Mouse (Mus musculus) adrenal gland, postnatal 36 days (tissue): ENCODE data around the gene Ms4a5. TPM values are rescaled to one million over a fixed set of nuclear protein-coding genes. Genes with fewer than 3 reads are reported as not detected.

Experiments used
- total RNA-seq, 2 experiments: library from RNA; stranded (reverse); gene quantifications; 2 replicates each; pipeline ENCODE4 v1.2.3; 2021

Gene Ms4a5
- total RNA-seq, 2 experiments from 2014 or later: not detected

Other genes with a start within 250 kb of the Ms4a5 start
- 1 to 10 TPM; 1.4 to 3.9 TPM for gene Ms4a8a, start 202.8 kb downstream of the Ms4a5 start, total RNA-seq
- not detected for gene 1700017D01Rik, start 153.0 kb downstream of the Ms4a5 start, total RNA-seq
- not detected for gene 1700025F22Rik, start 118.6 kb downstream of the Ms4a5 start, total RNA-seq
- not detected for gene Ms4a13, start 87.1 kb downstream of the Ms4a5 start, total RNA-seq
- not detected for gene Ms4a12, start 51.4 kb downstream of the Ms4a5 start, total RNA-seq
- gene Ms4a1, start 17.6 kb downstream of the Ms4a5 start, total RNA-seq: under 1 TPM; 0.10 to 0.20 TPM
- gene Ms4a14, start 30.6 kb upstream of the Ms4a5 start, total RNA-seq: under 1 TPM in 1 of 2 experiments, not detected in 1; 0.10 TPM
- gene Ms4a7, start 52.3 kb upstream of the Ms4a5 start, total RNA-seq: 1 to 10 TPM in 1 of 2 experiments, under 1 TPM in 1; 0.79 to 2.9 TPM
- 1 to 10 TPM; 4.4 to 9.7 TPM for gene Ms4a4a, start 91.7 kb upstream of the Ms4a5 start, total RNA-seq
- gene Ms4a4c, start 120.9 kb upstream of the Ms4a5 start, total RNA-seq: under 1 TPM; 0.72 to 0.73 TPM
- under 1 TPM; 0.59 to 0.76 TPM for gene Ms4a4b, start 159.7 kb upstream of the Ms4a5 start, total RNA-seq
- 10 to 100 TPM in 1 of 2 experiments, 1 to 10 TPM in 1; 9.0 to 12.9 TPM for gene Ms4a6c, start 185.5 kb upstream of the Ms4a5 start, total RNA-seq
- under 1 TPM in 1 of 2 experiments, not detected in 1; 0.36 TPM for gene Gm8369, start 202.1 kb upstream of the Ms4a5 start, total RNA-seq
- 10 to 100 TPM in 1 of 2 experiments, 1 to 10 TPM in 1; 6.5 to 10.9 TPM for gene Ms4a6b, start 232.6 kb upstream of the Ms4a5 start, total RNA-seq